Mouse (Mus musculus): Measurements from ENCODE around the gene Fgf11. TPM values are rescaled to one million over a fixed set of nuclear protein-coding genes. Genes with fewer than 3 reads are reported as not detected.

Fgf11 gene
- polyA plus RNA-seq, 1 experiment from 2014 or later, result 3.6 TPM

- no peak for ATAC-seq (ENCODE audit: insufficient number of reproducible peaks, insufficient read depth, low FRiP score, low TSS enrichment, low read depth)
- Histone ChIP-seq H3K4me1 (peaks cover 34% of the 10 kb centered on the region), H3K36me3 (peaks cover 14% of the 10 kb centered on the region), H3K9me3 (no peaks in the 10 kb centered on the region), H3K4me3 (no peak overlapping the region), H3K9ac (no peak overlapping the region), H3K27me3 (no peaks in the 10 kb centered on the region), H3K27ac (no peak overlapping the region), H3K4me2 (no peak overlapping the region)
- WGBS, result 74% methylated on average over 3 of the region's 3 CpGs
These were observed 50.0 kb downstream of the Fgf11 start for GRCm38 (mm10) chr11:69751635-69752034.

Other genes with a start within 250 kb of the Fgf11 start
- gene Efnb3, start 241.7 kb downstream of the Fgf11 start, polyA plus RNA-seq (2015; fragmentation: Nextera tagmentation; extraction: Ambion mirVana), result 43.4 and 46.3 TPM in 2 replicates
- gene Wrap53, start 221.6 kb downstream of the Fgf11 start, polyA plus RNA-seq (2015; fragmentation: Nextera tagmentation; extraction: Ambion mirVana), result 26.9 TPM in 2 replicates
- gene Trp53, start 221.5 kb downstream of the Fgf11 start, polyA plus RNA-seq (2015; fragmentation: Nextera tagmentation; extraction: Ambion mirVana), result 160 and 186 TPM in 2 replicates
- 7.9 and 8.3 TPM in 2 replicates for gene Atp1b2, start 195.9 kb downstream of the Fgf11 start, polyA plus RNA-seq (2015; fragmentation: Nextera tagmentation; extraction: Ambion mirVana)
- 0.50 TPM in 1 of 2 replicates, not detected in the other for gene Shbg, start 184.0 kb downstream of the Fgf11 start, polyA plus RNA-seq (2015; fragmentation: Nextera tagmentation; extraction: Ambion mirVana)
- 23.8 and 28.2 TPM in 2 replicates for gene Sat2, start 179.8 kb downstream of the Fgf11 start, polyA plus RNA-seq (2015; fragmentation: Nextera tagmentation; extraction: Ambion mirVana)
- gene Fxr2, start 168.9 kb downstream of the Fgf11 start, polyA plus RNA-seq (2015; fragmentation: Nextera tagmentation; extraction: Ambion mirVana), result 36.6 and 44.1 TPM in 2 replicates
- 0.41 and 0.63 TPM in 2 replicates for gene Sox15, start 146.5 kb downstream of the Fgf11 start, polyA plus RNA-seq (2015; fragmentation: Nextera tagmentation; extraction: Ambion mirVana)
- gene Mpdu1, start 139.2 kb downstream of the Fgf11 start, polyA plus RNA-seq (2015; fragmentation: Nextera tagmentation; extraction: Ambion mirVana), result 54.3 and 74.9 TPM in 2 replicates
- gene Cd68, start 135.7 kb downstream of the Fgf11 start, polyA plus RNA-seq (2015; fragmentation: Nextera tagmentation; extraction: Ambion mirVana), result 11.4 and 11.9 TPM in 2 replicates
- gene Eif4a1, start 129.4 kb downstream of the Fgf11 start, polyA plus RNA-seq (2015; fragmentation: Nextera tagmentation; extraction: Ambion mirVana), result 514 and 625 TPM in 2 replicates
- gene Senp3, start 119.8 kb downstream of the Fgf11 start, polyA plus RNA-seq (2015; fragmentation: Nextera tagmentation; extraction: Ambion mirVana), result 119 and 122 TPM in 2 replicates
- gene Tnfsf13, start 116.1 kb downstream of the Fgf11 start, polyA plus RNA-seq (2015; fragmentation: Nextera tagmentation; extraction: Ambion mirVana), result 0.21 and 0.39 TPM in 2 replicates
- 5.7 and 6.4 TPM in 2 replicates for gene Tnfsf12, start 106.0 kb downstream of the Fgf11 start, polyA plus RNA-seq (2015; fragmentation: Nextera tagmentation; extraction: Ambion mirVana)
- 2.8 and 3.8 TPM in 2 replicates for gene Tnfsfm13, start 105.8 kb downstream of the Fgf11 start, polyA plus RNA-seq (2015; fragmentation: Nextera tagmentation; extraction: Ambion mirVana)
- gene Polr2a, start 43.2 kb downstream of the Fgf11 start, polyA plus RNA-seq (2015; fragmentation: Nextera tagmentation; extraction: Ambion mirVana), result 27.3 and 31.3 TPM in 2 replicates
- gene Slc35g3, start 39.9 kb downstream of the Fgf11 start, polyA plus RNA-seq (2015; fragmentation: Nextera tagmentation; extraction: Ambion mirVana), result not detected in 2 replicates
- 3.5 and 4.8 TPM in 2 replicates for gene Zbtb4, start 35.9 kb downstream of the Fgf11 start, polyA plus RNA-seq (2015; fragmentation: Nextera tagmentation; extraction: Ambion mirVana)
- gene Chrnb1, start 5.9 kb downstream of the Fgf11 start, polyA plus RNA-seq (2015; fragmentation: Nextera tagmentation; extraction: Ambion mirVana), result 5.4 and 5.7 TPM in 2 replicates
- gene Tmem102, start 3.8 kb upstream of the Fgf11 start, polyA plus RNA-seq (2015; fragmentation: Nextera tagmentation; extraction: Ambion mirVana), result 4.0 and 4.7 TPM in 2 replicates
- gene Gm39566, start 13.4 kb upstream of the Fgf11 start, polyA plus RNA-seq (2015; fragmentation: Nextera tagmentation; extraction: Ambion mirVana), result not detected in 2 replicates
- gene Spem2, start 16.6 kb upstream of the Fgf11 start, polyA plus RNA-seq (2015; fragmentation: Nextera tagmentation; extraction: Ambion mirVana), result not detected in 2 replicates
- gene Spem1, start 20.3 kb upstream of the Fgf11 start, polyA plus RNA-seq (2015; fragmentation: Nextera tagmentation; extraction: Ambion mirVana), result 0.26 TPM in 1 of 2 replicates, not detected in the other
- gene Nlgn2, start 35.9 kb upstream of the Fgf11 start, polyA plus RNA-seq (2015; fragmentation: Nextera tagmentation; extraction: Ambion mirVana), result 14.1 and 15.2 TPM in 2 replicates
- gene Tmem256, start 36.7 kb upstream of the Fgf11 start, polyA plus RNA-seq (2015; fragmentation: Nextera tagmentation; extraction: Ambion mirVana), result 358 and 423 TPM in 2 replicates
- gene Plscr3, start 44.5 kb upstream of the Fgf11 start, polyA plus RNA-seq (2015; fragmentation: Nextera tagmentation; extraction: Ambion mirVana), result 145 and 154 TPM in 2 replicates
- gene Tnk1, start 56.9 kb upstream of the Fgf11 start, polyA plus RNA-seq (2015; fragmentation: Nextera tagmentation; extraction: Ambion mirVana), result 4.9 and 5.3 TPM in 2 replicates
- not detected in 2 replicates for gene Tmem95, start 76.2 kb upstream of the Fgf11 start, polyA plus RNA-seq (2015; fragmentation: Nextera tagmentation; extraction: Ambion mirVana)
- gene Kctd11, start 79.5 kb upstream of the Fgf11 start, polyA plus RNA-seq (2015; fragmentation: Nextera tagmentation; extraction: Ambion mirVana), result 3.8 and 4.4 TPM in 2 replicates
- 0.74 and 1.6 TPM in 2 replicates for gene Acap1, start 93.7 kb upstream of the Fgf11 start, polyA plus RNA-seq (2015; fragmentation: Nextera tagmentation; extraction: Ambion mirVana)
- gene 2810408A11Rik, start 99.1 kb upstream of the Fgf11 start, polyA plus RNA-seq (2015; fragmentation: Nextera tagmentation; extraction: Ambion mirVana), result 14.8 and 15.6 TPM in 2 replicates
- gene Neurl4, start 99.2 kb upstream of the Fgf11 start, polyA plus RNA-seq (2015; fragmentation: Nextera tagmentation; extraction: Ambion mirVana), result 12.3 and 12.6 TPM in 2 replicates
- 79.5 and 85.5 TPM in 2 replicates for gene Gps2, start 112.0 kb upstream of the Fgf11 start, polyA plus RNA-seq (2015; fragmentation: Nextera tagmentation; extraction: Ambion mirVana)
- gene Eif5a, start 120.1 kb upstream of the Fgf11 start, polyA plus RNA-seq (2015; fragmentation: Nextera tagmentation; extraction: Ambion mirVana), result 1,558 and 1,689 TPM in 2 replicates
- gene Ybx2, start 133.9 kb upstream of the Fgf11 start, polyA plus RNA-seq (2015; fragmentation: Nextera tagmentation; extraction: Ambion mirVana), result 7.5 and 10.2 TPM in 2 replicates
- 33.3 and 33.5 TPM in 2 replicates for gene Slc2a4, start 146.3 kb upstream of the Fgf11 start, polyA plus RNA-seq (2015; fragmentation: Nextera tagmentation; extraction: Ambion mirVana)
- 30.3 and 34.9 TPM in 2 replicates for gene Cldn7, start 162.9 kb upstream of the Fgf11 start, polyA plus RNA-seq (2015; fragmentation: Nextera tagmentation; extraction: Ambion mirVana)
- 30.0 and 30.9 TPM in 2 replicates for gene Ctdnep1, start 179.3 kb upstream of the Fgf11 start, polyA plus RNA-seq (2015; fragmentation: Nextera tagmentation; extraction: Ambion mirVana)
- gene Elp5, start 180.7 kb upstream of the Fgf11 start, polyA plus RNA-seq (2015; fragmentation: Nextera tagmentation; extraction: Ambion mirVana), result 125 and 127 TPM in 2 replicates
- gene Gabarap, start 189.3 kb upstream of the Fgf11 start, polyA plus RNA-seq (2015; fragmentation: Nextera tagmentation; extraction: Ambion mirVana), result 511 and 542 TPM in 2 replicates
- gene Phf23, start 193.9 kb upstream of the Fgf11 start, polyA plus RNA-seq (2015; fragmentation: Nextera tagmentation; extraction: Ambion mirVana), result 87.8 and 93.3 TPM in 2 replicates
- gene Dvl2, start 198.7 kb upstream of the Fgf11 start, polyA plus RNA-seq (2015; fragmentation: Nextera tagmentation; extraction: Ambion mirVana), result 55.0 and 56.8 TPM in 2 replicates
- gene Acadvl, start 213.6 kb upstream of the Fgf11 start, polyA plus RNA-seq (2015; fragmentation: Nextera tagmentation; extraction: Ambion mirVana), result 78.2 and 82.3 TPM in 2 replicates
- 13.1 and 13.5 TPM in 2 replicates for gene Dlg4, start 215.1 kb upstream of the Fgf11 start, polyA plus RNA-seq (2015; fragmentation: Nextera tagmentation; extraction: Ambion mirVana)